Mouse (Mus musculus): ENCODE results near the gene Taldo1.

Gene Taldo1

GRCm38 (mm10) chr7:141423811-141424210, 31.8 kb downstream of the Taldo1 start:
- no peak for DNase-seq (ENCODE audit: extremely low read depth, low read depth)

- DNase-seq (ENCODE audit: extremely low read depth, low read depth), result no peak
Measured at GRCm38 (mm10) chr7:141426948-141427730, 35.1 kb downstream of the Taldo1 start.

- no peak for DNase-seq (ENCODE audit: extremely low read depth, low read depth)
Measured at GRCm38 (mm10) chr7:141428701-141429100, 36.7 kb downstream of the Taldo1 start.

- no peak for DNase-seq (ENCODE audit: extremely low read depth, low read depth)
Measured at GRCm38 (mm10) chr7:141429310-141429709, 37.3 kb downstream of the Taldo1 start, which contains the start of gene Cend1. Cend1 (minus strand) TSS chr7:141429491.

- DNase-seq (ENCODE audit: extremely low read depth, low read depth), result no peak
Measured at GRCm38 (mm10) chr7:141429840-141430584, 38.0 kb downstream of the Taldo1 start.

- DNase-seq (ENCODE audit: extremely low read depth, low read depth), result no peak
Measured at GRCm38 (mm10) chr7:141430585-141431240, 38.7 kb downstream of the Taldo1 start.

GRCm38 (mm10) chr7:141431434-141432185, 39.6 kb downstream of the Taldo1 start:
- DNase-seq (ENCODE audit: extremely low read depth, low read depth), result no peak

- no peak for DNase-seq (ENCODE audit: extremely low read depth, low read depth)
Measured at GRCm38 (mm10) chr7:141432186-141432611, 40.2 kb downstream of the Taldo1 start.

GRCm38 (mm10) chr7:141432741-141433516, 40.9 kb downstream of the Taldo1 start:
- no peak for DNase-seq (ENCODE audit: extremely low read depth, low read depth)

- DNase-seq (ENCODE audit: extremely low read depth, low read depth), result no peak
Measured at GRCm38 (mm10) chr7:141433517-141434400, 41.8 kb downstream of the Taldo1 start.

GRCm38 (mm10) chr7:141434464-141434863, 42.5 kb downstream of the Taldo1 start:
- no peak for DNase-seq (ENCODE audit: extremely low read depth, low read depth)

GRCm38 (mm10) chr7:141435129-141435855, 43.3 kb downstream of the Taldo1 start:
- no peak for DNase-seq (ENCODE audit: extremely low read depth, low read depth)

- DNase-seq (ENCODE audit: extremely low read depth, low read depth), result no peak
Measured at GRCm38 (mm10) chr7:141435856-141436522, 44.0 kb downstream of the Taldo1 start.

- DNase-seq (ENCODE audit: extremely low read depth, low read depth), result no peak
Measured at GRCm38 (mm10) chr7:141436523-141436892, 44.5 kb downstream of the Taldo1 start.

- DNase-seq (ENCODE audit: extremely low read depth, low read depth), result no peak
Measured at GRCm38 (mm10) chr7:141437178-141438120, 45.5 kb downstream of the Taldo1 start, which contains the start of gene Slc25a22. Slc25a22 (minus strand) TSS chr7:141437892.

GRCm38 (mm10) chr7:141438201-141438968, 46.4 kb downstream of the Taldo1 start:
- DNase-seq (ENCODE audit: extremely low read depth, low read depth), result no peak
